Mouse (Mus musculus) kidney, postnatal 4 days (tissue): ENCODE results near the gene Tmem171.

Experiments
- DNase-seq, 2 experiments: peaks; one replicate each; pipeline ENCODE4 v3.0.0; 2021; ENCODE audit warnings: mixed read lengths in 2 of 2

The Tmem171 gene

GRCm38 (mm10) chr13:98694773-98695314 lies at the start of gene Tmem171:
Gene Tmem171 (minus strand): TSS chr13:98694834.
- DNase-seq, result peak; percentile 59 to 79

GRCm38 (mm10) chr13:98743829-98744228 lies 49.2 kb upstream of the Tmem171 start:
- DNase-seq, result no peak

DNA sequence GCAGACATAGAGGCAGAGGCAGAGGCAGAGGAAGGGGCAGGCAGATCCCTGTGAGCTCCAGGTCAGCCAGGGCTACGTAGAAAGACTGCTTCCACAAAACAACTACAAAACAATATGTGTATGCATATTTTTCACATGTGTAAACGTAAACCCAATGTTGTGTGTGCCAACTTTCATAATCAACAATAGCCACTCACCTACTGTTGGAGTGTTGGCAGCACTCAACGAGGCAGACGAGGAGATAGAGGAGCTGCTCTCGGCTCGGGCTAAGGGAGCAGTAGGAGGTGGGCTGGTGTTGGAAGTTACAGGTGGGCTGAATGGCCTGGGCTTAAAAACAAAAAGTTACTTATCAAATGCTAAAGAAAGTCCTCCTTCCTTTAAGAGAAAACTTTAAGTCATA lies 48.6 kb upstream of the Tmem171 start:
- no peak for DNase-seq

DNA sequence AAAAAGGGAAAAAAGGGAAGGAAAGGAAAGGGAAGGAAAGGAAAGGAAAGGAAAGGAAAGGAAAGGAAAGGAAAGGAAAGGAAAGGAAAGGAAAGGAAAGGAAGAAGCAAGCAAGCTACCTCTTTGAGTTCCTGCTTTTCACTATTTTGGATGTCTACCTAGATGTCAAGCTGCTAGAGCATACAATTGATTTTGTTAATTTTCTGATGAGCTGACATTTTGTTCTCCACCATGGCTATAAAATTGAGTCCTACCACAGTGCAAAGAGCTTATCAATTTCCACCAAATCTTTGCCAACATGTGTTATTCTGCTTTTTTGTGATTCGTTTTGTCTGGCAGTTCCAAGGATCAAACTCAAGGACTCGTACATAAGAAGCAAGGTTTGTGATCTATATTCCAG lies 43.6 kb upstream of the Tmem171 start:
- DNase-seq, result no peak

GRCm38 (mm10) chr13:98733292-98733691 lies 38.7 kb upstream of the Tmem171 start:
- no peak for DNase-seq

GRCm38 (mm10) chr13:98729271-98730062 lies 34.8 kb upstream of the Tmem171 start:
- DNase-seq, result no peak

GRCm38 (mm10) chr13:98726494-98726893 lies 31.9 kb upstream of the Tmem171 start:
- DNase-seq, result peak in 1 of 2 experiments; percentile 29

DNA sequence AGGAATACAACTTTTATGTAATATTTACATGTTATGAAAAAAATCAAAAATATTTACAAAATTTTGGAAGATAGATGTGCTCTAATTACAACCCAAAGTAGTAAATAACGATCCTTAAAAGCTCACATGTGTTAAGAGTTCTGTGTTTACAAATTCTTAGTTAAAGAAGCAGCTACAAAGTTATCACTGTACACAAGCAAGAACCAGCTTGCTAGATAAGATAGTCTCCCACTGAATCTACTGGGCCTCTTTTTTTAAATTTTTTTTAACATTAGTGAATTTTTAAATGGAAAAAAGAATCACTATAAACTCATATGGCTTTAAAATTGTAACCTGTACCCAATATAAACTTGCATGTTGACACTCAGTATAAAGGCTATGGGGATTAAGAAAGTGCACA lies 28.8 kb upstream of the Tmem171 start:
- DNase-seq, result no peak

DNA sequence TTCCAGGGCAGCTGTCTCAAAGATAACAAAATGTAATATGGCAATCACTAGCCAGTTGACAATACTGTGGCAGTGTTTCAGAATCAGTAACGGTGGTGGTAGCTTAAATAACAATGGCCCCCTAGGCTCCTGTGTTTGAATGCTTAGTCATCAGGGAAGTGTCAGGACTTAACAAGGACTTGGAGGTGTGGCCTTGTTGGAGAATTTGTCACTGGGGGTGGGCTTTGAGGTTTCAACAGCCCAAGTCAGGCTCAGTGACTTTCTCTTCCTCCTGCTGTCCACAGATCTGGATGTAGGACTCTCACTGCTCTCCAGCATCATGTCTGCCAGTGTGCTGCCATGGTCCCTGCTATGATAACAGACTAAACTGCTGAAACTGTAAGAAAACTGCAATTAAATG lies 27.7 kb upstream of the Tmem171 start:
- no peak for DNase-seq

DNA sequence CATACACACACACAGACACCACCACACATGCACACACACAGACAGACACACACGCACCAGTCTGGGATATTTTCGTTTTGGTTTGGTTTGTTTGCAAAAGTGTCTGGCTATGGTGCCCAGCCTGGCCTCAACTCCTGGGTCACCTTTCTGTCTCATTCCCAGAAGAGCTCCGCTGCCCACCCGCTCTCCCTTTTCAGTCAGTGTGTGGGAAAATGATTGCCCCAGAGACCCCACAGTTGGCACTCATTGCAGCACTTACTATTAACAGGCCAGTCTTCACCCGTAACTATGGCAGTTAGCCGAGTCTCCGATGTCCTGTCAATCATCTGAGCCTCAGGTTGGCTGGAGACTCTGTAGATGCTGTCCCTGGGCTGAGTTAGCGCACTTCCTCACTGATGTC lies 21.5 kb upstream of the Tmem171 start:
- no peak for DNase-seq

- DNase-seq, result peak in 1 of 2 experiments; percentile 41
Measured at GRCm38 (mm10) chr13:98715443-98715990, 20.9 kb upstream of the Tmem171 start.

GRCm38 (mm10) chr13:98710655-98711054 lies 16.0 kb upstream of the Tmem171 start:
- no peak for DNase-seq

DNA sequence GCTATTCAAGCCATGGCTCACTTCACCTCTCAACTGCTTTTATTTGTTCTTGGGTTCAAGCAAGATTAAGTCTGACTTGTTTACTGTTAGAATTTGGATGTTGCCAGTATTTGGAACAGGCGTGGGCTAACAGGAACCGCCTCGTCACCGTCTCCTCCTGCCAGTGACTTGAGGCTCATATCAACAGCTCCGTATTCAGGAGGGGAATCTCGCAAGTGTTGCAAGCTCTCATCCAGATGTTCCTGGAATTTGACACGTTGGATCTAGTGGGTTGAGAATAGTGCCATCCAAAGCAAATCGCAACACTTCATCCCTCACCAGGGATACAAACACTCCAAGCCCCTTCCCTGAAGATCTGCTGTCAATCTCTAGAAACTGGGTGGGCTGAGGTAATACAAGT lies 15.6 kb upstream of the Tmem171 start:
- DNase-seq, result no peak

DNA sequence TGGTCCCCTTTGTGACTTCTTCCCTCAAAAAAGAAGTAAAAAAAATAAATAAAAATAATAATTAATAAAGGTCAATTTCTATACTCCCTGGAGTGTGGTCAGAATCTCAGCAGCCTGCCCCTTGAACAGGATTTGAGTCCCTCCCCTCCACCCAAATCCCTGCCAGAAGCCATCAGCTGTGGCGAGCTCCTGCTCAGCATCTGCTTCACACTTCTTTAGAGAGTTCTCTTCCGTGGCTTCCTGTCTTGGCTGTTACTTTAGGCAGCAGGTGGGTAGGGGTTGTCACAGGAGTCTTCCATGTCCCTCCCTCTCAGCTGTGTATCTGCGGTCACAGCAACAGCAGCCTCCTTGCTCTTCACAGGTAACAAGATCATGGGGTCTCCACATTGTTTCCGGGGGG lies 10.9 kb upstream of the Tmem171 start:
- DNase-seq, result no peak

DNA sequence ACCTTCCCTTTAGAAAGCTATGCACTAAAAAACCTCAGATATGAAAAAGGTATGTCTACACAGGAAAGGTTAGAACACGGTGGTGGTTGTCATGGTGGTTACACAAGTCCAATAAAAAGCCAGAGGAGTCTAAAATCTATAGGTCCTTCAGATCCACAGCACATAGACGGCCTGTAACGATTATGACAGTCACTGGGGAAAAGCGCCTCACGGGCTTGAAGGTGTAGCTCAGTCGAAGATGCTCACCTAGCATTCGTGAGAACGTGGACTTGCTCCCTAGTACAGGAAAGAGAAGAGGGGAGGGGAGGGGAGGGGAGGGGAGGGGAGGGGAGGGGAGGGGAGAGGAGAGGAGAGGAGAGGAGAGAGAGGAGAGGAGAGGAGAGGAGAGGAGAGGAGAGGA lies 9.2 kb upstream of the Tmem171 start:
- DNase-seq, result no peak

DNA sequence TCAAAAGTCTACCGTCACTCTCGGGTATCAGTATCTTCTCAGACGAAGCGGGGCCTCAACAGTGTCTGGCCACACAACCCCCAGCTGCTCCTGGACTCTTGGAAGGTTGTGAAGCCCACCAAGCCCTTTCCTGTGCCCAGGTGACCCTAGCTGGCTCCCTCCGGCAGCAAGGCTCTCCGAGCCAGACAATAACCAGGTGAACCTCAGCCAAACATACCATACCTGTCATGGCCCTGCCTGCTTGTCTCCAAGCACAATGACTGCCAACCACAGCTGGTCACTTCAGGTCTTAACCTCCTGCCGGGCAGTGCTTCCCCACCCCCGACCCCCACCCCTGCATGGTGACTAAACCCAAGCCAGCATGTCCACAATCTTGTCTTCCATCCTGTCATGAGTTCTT lies 7.7 kb upstream of the Tmem171 start:
- no peak for DNase-seq

DNA sequence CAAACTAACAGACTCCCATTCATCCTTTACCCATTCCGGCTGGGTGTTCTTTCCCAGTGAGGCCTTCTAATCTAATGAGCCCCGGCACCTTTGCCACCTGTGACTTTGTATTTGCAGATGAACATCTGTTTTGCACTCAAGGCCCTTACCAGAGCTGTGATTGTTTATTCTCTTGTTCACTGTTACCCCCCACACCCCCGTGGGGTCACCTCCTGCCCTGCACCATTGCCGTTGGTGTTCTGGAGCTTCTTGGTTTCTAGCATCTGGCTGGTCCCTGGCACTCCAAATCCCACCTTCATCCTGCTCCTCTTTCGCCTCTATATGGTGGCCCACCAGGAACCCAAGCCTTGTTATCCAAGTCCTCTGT lies 6.7 kb upstream of the Tmem171 start:
- no peak for DNase-seq

DNA sequence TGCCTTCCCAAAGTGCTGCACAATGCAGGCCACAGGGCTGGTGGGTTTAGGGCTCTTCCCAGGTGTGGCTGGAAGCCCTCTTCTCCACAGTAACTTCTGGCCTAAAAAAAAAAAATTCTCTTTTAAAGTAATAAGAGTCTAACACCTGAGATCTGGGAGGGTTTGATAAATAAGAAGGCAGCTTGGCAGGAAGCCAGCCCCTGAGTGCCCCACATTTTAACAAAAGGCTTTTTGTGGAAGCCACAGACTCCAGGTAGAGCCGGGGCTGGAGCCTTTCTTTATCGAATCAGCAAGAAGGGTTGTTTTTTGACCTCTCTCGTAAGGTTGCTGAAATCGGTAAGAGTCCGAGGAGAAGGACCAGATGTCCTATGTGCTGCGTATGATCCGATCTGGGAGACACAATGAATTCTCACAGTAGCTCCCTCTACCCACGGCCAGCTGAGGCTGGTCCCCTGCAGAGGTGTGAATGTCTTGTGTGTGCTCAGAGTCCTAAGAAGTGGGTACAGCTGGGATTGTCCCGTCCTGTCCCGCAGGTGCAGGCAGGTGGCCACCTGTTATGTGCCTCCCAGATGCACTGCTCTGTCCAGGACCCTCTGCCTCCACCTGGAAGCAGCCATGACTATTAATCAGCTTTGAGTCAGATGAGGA lies 6.2 kb upstream of the Tmem171 start:
- no peak for DNase-seq

GRCm38 (mm10) chr13:98699982-98700540 lies 5.4 kb upstream of the Tmem171 start:
- DNase-seq, result no peak

GRCm38 (mm10) chr13:98699051-98699744 lies 4.6 kb upstream of the Tmem171 start:
- DNase-seq, result no peak

- no peak for DNase-seq
Measured at GRCm38 (mm10) chr13:98696716-98697115, 2.1 kb upstream of the Tmem171 start.

GRCm38 (mm10) chr13:98695546-98695945 lies 912 bp upstream of the Tmem171 start:
- DNase-seq, result peak in 1 of 2 experiments; percentile 57

- no peak for DNase-seq
Measured at GRCm38 (mm10) chr13:98693316-98693715, 1.3 kb downstream of the Tmem171 start.
